Comparison of ENCODE assay signal across 10 mouse cellular contexts in genomic region chr3:90118132-90118790, GRCm38 (mm10). TPM values are rescaled to one million over a fixed set of nuclear protein-coding genes. Genes with fewer than 3 reads are reported as not detected.
DNase-seq lines count a peak whose midpoint lies in the region; ATAC-seq lines count a peak whose summit lies in the region.
"Had no signal": no experiment of that assay in that cellular context is flagged by ENCODE, and none has a peak within 500 bp of the region (broad histone marks: within the 10 kb centered on the region; RNA-seq: fewer than 3 reads in every experiment).

No protein-coding gene starts in this region.

- no peak for ATAC-seq in hindbrain, embryonic 16.5 days
- ATAC-seq: midbrain, embryonic 15.5 days had no signal

- H3K36me3 ChIP-seq in hindbrain, embryonic 16.5 days (ENCODE audit: control insufficient read depth, insufficient read depth, low read length) = no peaks in the 10 kb centered on the region
- H3K36me3 ChIP-seq: midbrain, embryonic 15.5 days; stomach, embryonic 15.5 days had no signal

- no peaks in the 10 kb centered on the region for H3K27me3 ChIP-seq in hindbrain, embryonic 16.5 days (replicated peaks; ENCODE audit: control insufficient read depth, insufficient read depth, low read length)
- H3K27me3 ChIP-seq: midbrain, embryonic 15.5 days; stomach, embryonic 15.5 days had no signal

- no peak overlapping the region for H3K9ac ChIP-seq in hindbrain, embryonic 16.5 days (ENCODE audit: low read depth, low read length)
- H3K9ac ChIP-seq: midbrain, embryonic 15.5 days; stomach, embryonic 15.5 days had no signal

- 93% methylated on average over 13 of the region's 13 CpGs for WGBS in hindbrain, embryonic 16.5 days

- no peak overlapping the region for H3K4me3 ChIP-seq in hindbrain, embryonic 16.5 days (ENCODE audit: low read length)
- H3K4me3 ChIP-seq: midbrain, embryonic 15.5 days; stomach, embryonic 15.5 days had no signal

- no peaks in the 10 kb centered on the region for H3K4me1 ChIP-seq in hindbrain, embryonic 16.5 days (ENCODE audit: control insufficient read depth, insufficient read depth, low read depth, low read length)
- H3K4me1 ChIP-seq: midbrain, embryonic 15.5 days; stomach, embryonic 15.5 days had no signal

- H3K27ac ChIP-seq in hindbrain, embryonic 16.5 days (ENCODE audit: low read depth, low read length) = no peak overlapping the region
- H3K27ac ChIP-seq: midbrain, embryonic 15.5 days; stomach, embryonic 15.5 days had no signal

- no peaks in the 10 kb centered on the region for H3K9me3 ChIP-seq in hindbrain, embryonic 16.5 days (ENCODE audit: control insufficient read depth, low read length)
- H3K9me3 ChIP-seq: midbrain, embryonic 15.5 days; stomach, embryonic 15.5 days had no signal

- peak; percentile 76 to 92 for DNase-seq in adrenal gland, adult (ENCODE audit: inconsistent age in 2 of 2, low spot score in 1 of 2)
- no peak for DNase-seq in adrenal gland, postnatal 4 days (ENCODE audit: low spot score in 2 of 2)
- peak; percentile 36 for DNase-seq in A20 (ENCODE audit: low read depth, low spot score)
- peak; percentile 67 for DNase-seq in fibroblast of lung, adult 2 months (ENCODE audit: low read depth)
- DNase-seq in left cerebral cortex, adult 18-20 months (ENCODE audit: low spot score in 2 of 2) = peak; percentile 69 to 71
- DNase-seq in thymus, postnatal 25 days = no peak
- DNase-seq in B cell, adult 2 months = no peak

- no peak overlapping the region for H3K4me2 ChIP-seq in hindbrain, embryonic 16.5 days (ENCODE audit: low read length)
- H3K4me2 ChIP-seq: midbrain, embryonic 15.5 days; stomach, embryonic 15.5 days had no signal

RNA-seq across cellular contexts. Expression of gene Nup210l, which starts 14.3 kb away (rescaled TPM):
- total RNA-seq in adrenal gland, postnatal 4 days (2021) = under 1 TPM; 0.45 to 0.48 TPM
- total RNA-seq in left cerebral cortex, adult 18-20 months (2021) = under 1 TPM; 0.14 to 0.30 TPM
- 0.26 and 0.30 TPM in 2 replicates for polyA plus RNA-seq in hindbrain, embryonic 16.5 days (2015; fragmentation: Nextera tagmentation; extraction: Ambion mirVana)

RNA-seq across cellular contexts. Expression of gene Tpm3, which starts 45.8 kb away (rescaled TPM):
- 100 to 1,000 TPM; 234 to 246 TPM for total RNA-seq in adrenal gland, postnatal 4 days (2021)
- 100 to 1,000 TPM; 183 to 206 TPM for total RNA-seq in left cerebral cortex, adult 18-20 months (2021)
- 343 and 357 TPM in 2 replicates for polyA plus RNA-seq in hindbrain, embryonic 16.5 days (2015; fragmentation: Nextera tagmentation; extraction: Ambion mirVana)

Comparison
In these comparisons a context has a peak if more than half of its experiments do, and no peak if none do; other contexts are left out.
1. DNase-seq: peak in adrenal gland, adult (2 of 2), A20 (single experiment), fibroblast of lung, adult 2 months (single experiment) and left cerebral cortex, adult 18-20 months (2 of 2); none in adrenal gland, postnatal 4 days (0 of 2), thymus, postnatal 25 days (single experiment) and B cell, adult 2 months (0 of 2).